Mouse (Mus musculus) liver, embryonic 14.5 days (tissue): ENCODE results near the gene Depdc5. TPM values are rescaled to one million over a fixed set of nuclear protein-coding genes. Genes with fewer than 3 reads are reported as not detected.
A peak's percentile ranks its signal among the peaks of the same experiment; 100 is the strongest.
"Not testable (repeated sequence)": the region's sequence is repeated elsewhere in the genome, so short reads cannot be mapped to it uniquely, and the experiment has no call there.

ENCODE experiments used
- ATAC-seq: fragments of 200-750 bp; cut with Nextera tagmentation; 2 replicates; pipeline ENCODE4 v1.8.0; 2017; ENCODE audit warnings: moderate number of reproducible peaks, mild to moderate bottlenecking, moderate library complexity; ENCODE audit not compliant: insufficient read depth
- DNase-seq, 3 experiments: peaks; one replicate each; pipeline ENCODE4 v3.0.0-alpha.2; 2012 to 2013; ENCODE audit warnings: low read depth in 3 of 3, low spot score in 3 of 3
- H3K27ac ChIP-seq: fragments of 300-500 bp; sonication (generic); 2 replicates; pipeline ENCODE4 v1.5.1; 2014; ENCODE audit warnings: moderate library complexity, mild to moderate bottlenecking, control low read depth, inconsistent platforms
- H3K27me3 ChIP-seq: fragments of 300-500 bp; sonication (generic); 2 replicates; pipeline ENCODE4 v1.6.1; 2014; ENCODE audit warnings: mild to moderate bottlenecking, low read length, moderate library complexity; ENCODE audit not compliant: control insufficient read depth, insufficient read depth
- H3K36me3 ChIP-seq: fragments of 300-500 bp; sonication (generic); replicated peaks from 2 replicates; pipeline ENCODE4 v1.6.1; 2014; ENCODE audit warnings: low read depth; ENCODE audit not compliant: control insufficient read depth, insufficient read depth
- H3K4me1 ChIP-seq, 2 experiments: fragments of 200-500 bp in 1 of 2; fragments of 300-500 bp in 1 of 2; sonication (generic) in 1 of 2; replicated peaks; 2 replicates each; pipeline ENCODE4 v1.6.1; 2012 to 2014; ENCODE audit warnings: antibody characterized with exemption in 1 of 2, inconsistent platforms in 1 of 2, low read length in 1 of 2; ENCODE audit not compliant: control insufficient read depth in 2 of 2, insufficient read depth in 2 of 2
- H3K4me2 ChIP-seq: fragments of 300-500 bp; sonication (generic); 2 replicates; pipeline ENCODE4 v1.6.1; 2014; ENCODE audit warnings: low read depth, mild to moderate bottlenecking, control low read depth, moderate library complexity
- H3K4me3 ChIP-seq, 2 experiments: fragments of 200-500 bp in 1 of 2; fragments of 300-500 bp in 1 of 2; sonication (generic) in 1 of 2; 2 replicates each; pipeline ENCODE4 v1.5.1; 2012 to 2014; ENCODE audit warnings: low read depth in 2 of 2, low read length in 2 of 2, mild to moderate bottlenecking in 2 of 2, control low read depth in 1 of 2, inconsistent platforms in 1 of 2, moderate library complexity in 1 of 2; ENCODE audit not compliant: insufficient read depth in 1 of 2
- H3K9ac ChIP-seq: fragments of 300-500 bp; sonication (generic); replicated peaks from 2 replicates; pipeline ENCODE4 v1.6.1; 2014; ENCODE audit warnings: mild to moderate bottlenecking, control low read depth, moderate library complexity
- H3K9me3 ChIP-seq: fragments of 300-500 bp; sonication (generic); 2 replicates; pipeline ENCODE4 v1.6.1; 2016; ENCODE audit warnings: low read length, mixed read lengths; ENCODE audit not compliant: control insufficient read depth
- CTCF ChIP-seq: IDR thresholded peaks from 2 replicates; pipeline ENCODE4 v1.5.1; 2016; ENCODE audit warnings: antibody characterized with exemption, low read depth, control low read depth
- EP300 ChIP-seq: IDR thresholded peaks from 2 replicates; pipeline ENCODE4 v1.6.1; 2016; ENCODE audit warnings: antibody characterized with exemption, low read depth
- WGBS: fragments of 180-500 bp; shearing (Covaris S2); extraction: QIAGEN DNeasy Blood & Tissue Kit; methylation state at CpG from one replicate; pipeline ENCODE4 v1.1.7; 2014; ENCODE audit not compliant: insufficient replicate concordance; 5-methylcytosine and 5-hydroxymethylcytosine counted together
- polyA plus RNA-seq, 2 experiments: library from polyadenylated mRNA; depleted of rRNA in 1 of 2; stranded (reverse) in 1 of 2; unstranded in 1 of 2; fragments of >200 nt; fragmentation: Nextera tagmentation in 1 of 2; extraction: Ambion mirVana in 1 of 2; gene quantifications; 2 replicates each; pipeline versions ENCODE4 v1.2.1 to v1.2.3; 2012 to 2014

Gene Depdc5
- polyA plus RNA-seq, 2 experiments, result 7.3 to 7.5 TPM

- Histone ChIP-seq H3K9me3 (no peaks in the 10 kb centered on the region), H3K36me3 (peaks cover 2% of the 10 kb centered on the region), H3K4me3 (no peak overlapping the region), H3K27me3 (no peaks in the 10 kb centered on the region), H3K4me1 (no peaks in the 10 kb centered on the region), H3K27ac (no peak overlapping the region), H3K9ac (no peak overlapping the region), H3K4me2 (no peak overlapping the region)
- 66% methylated on average over 1 of the region's 1 CpGs for WGBS
- ATAC-seq (no peak), DNase-seq (no peak)
- no peak for TF ChIP-seq CTCF
- no peak for TF ChIP-seq EP300
Measured at GRCm38 (mm10) chr5:32907496-32907895, 44.0 kb downstream of the Depdc5 start.

DNA sequence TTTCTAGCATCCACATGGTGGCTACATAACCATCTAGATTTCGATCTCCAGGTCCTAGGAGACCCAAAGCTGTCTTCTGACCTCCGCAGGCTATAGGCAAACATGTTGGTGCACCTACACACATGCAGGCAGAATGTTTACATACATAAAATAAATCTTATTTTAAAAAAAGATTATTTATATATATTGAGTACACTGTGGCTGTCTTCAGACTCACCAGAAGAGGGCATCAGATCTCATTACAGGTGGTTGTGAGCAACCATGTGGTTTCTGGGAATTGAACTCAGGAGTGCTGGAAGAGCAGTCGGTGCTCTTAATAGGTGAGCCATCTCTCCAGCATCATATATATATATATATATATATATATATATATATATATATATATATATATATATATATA lies 50.6 kb downstream of the Depdc5 start:
- Histone ChIP-seq H3K4me1 (0 out of 4 replicates have a peak, but pooled peaks cover 0 to under 1% of the 10 kb centered on the region in 2 experiments), H3K27ac (no peak overlapping the region), H3K36me3 (no peaks in the 10 kb centered on the region; the same call in none of the 2 replicates), H3K4me2 (no peak overlapping the region), H3K9ac (no peak overlapping the region), H3K9me3 (no peaks in the 10 kb centered on the region), H3K27me3 (no peaks in the 10 kb centered on the region), H3K4me3 (no peak overlapping the region)
- peak; percentile 21; the same call in 1 of the 2 replicates for TF ChIP-seq CTCF
- no peak for TF ChIP-seq EP300
- DNase-seq (no peak), ATAC-seq (no peak)
- 66% methylated on average over 3 of the region's 3 CpGs for WGBS

DNA sequence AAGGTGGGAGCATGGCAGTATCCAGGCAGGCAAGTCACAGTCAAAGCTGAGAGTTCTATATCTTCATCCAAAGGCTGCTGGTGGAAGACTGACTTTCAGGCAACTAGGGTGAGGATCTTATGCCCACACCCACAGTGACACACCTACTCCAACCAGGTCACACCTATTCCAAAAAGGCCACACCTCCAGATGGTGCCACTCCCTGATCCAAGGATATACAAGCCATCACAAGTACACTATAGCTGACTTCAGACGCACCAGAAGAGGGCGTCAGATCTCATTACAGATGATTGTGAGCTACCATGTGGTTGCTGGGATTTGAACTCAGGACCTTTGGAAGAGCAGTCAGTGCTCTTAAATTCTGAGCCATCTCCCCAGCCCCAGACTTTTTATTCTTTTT lies 55.8 kb downstream of the Depdc5 start:
- not testable (repeated sequence) for H3K9ac ChIP-seq, H3K4me2 ChIP-seq, H3K4me1 ChIP-seq, H3K27ac ChIP-seq, DNase-seq, H3K27me3 ChIP-seq, ATAC-seq, H3K9me3 ChIP-seq, H3K4me3 ChIP-seq, H3K36me3 ChIP-seq
- 0 out of 2 replicates have a peak, but pooled peaks have one; percentile 10 for TF ChIP-seq CTCF
- 89% methylated on average over 2 of the region's 2 CpGs for WGBS

GRCm38 (mm10) chr5:32922906-32923305 lies 59.4 kb downstream of the Depdc5 start:
- Histone ChIP-seq H3K4me2 (no peak overlapping the region), H3K36me3 (peaks cover 7% of the 10 kb centered on the region), H3K9ac (no peak overlapping the region), H3K4me1 (0 out of 4 replicates have a peak, but pooled peaks cover 0 to 1% of the 10 kb centered on the region in 2 experiments), H3K4me3 (no peak overlapping the region), H3K27me3 (no peaks in the 10 kb centered on the region), H3K27ac (no peak overlapping the region), H3K9me3 (no peaks in the 10 kb centered on the region)
- DNase-seq (no peak), ATAC-seq (no peak)
- WGBS, result 74% methylated on average over 4 of the region's 4 CpGs
- TF ChIP-seq CTCF (no peak), EP300 (no peak)

GRCm38 (mm10) chr5:32930761-32931160 lies 67.3 kb downstream of the Depdc5 start:
- no peaks in the 10 kb centered on the region for H3K9me3 ChIP-seq
- H3K9ac ChIP-seq, result no peak overlapping the region
- no peaks in the 10 kb centered on the region for H3K4me1 ChIP-seq
- H3K27ac ChIP-seq, result no peak overlapping the region
- peaks cover 11% of the 10 kb centered on the region for H3K36me3 ChIP-seq
- no peak overlapping the region for H3K4me2 ChIP-seq
- ATAC-seq (no peak), DNase-seq (peak in 1 of 3 experiments; percentile 17)
- H3K4me3 ChIP-seq, result no peak overlapping the region
- WGBS, result 68% methylated on average over 2 of the region's 2 CpGs
- TF ChIP-seq EP300, result no peak
- TF ChIP-seq CTCF, result no peak
- no peaks in the 10 kb centered on the region for H3K27me3 ChIP-seq
